Mouse (Mus musculus) heart, postnatal 0 days (tissue): ENCODE data around the gene Slc38a7. TPM values are rescaled to one million over a fixed set of nuclear protein-coding genes. Genes with fewer than 3 reads are reported as not detected.

ENCODE experiments used
- ATAC-seq: fragments of 200-750 bp; cut with Nextera tagmentation; 2 replicates; pipeline ENCODE4 v1.8.0; 2017; ENCODE audit warnings: low read depth, moderate number of reproducible peaks, moderate library complexity; ENCODE audit not compliant: insufficient read depth
- DNase-seq: peaks from one replicate; pipeline ENCODE4 v3.0.0-alpha.2; 2016; ENCODE audit warnings: low spot score
- H3K27ac ChIP-seq: fragments of 300-500 bp; sonication (generic); 2 replicates; pipeline ENCODE4 v1.5.1; 2014; ENCODE audit warnings: low read depth, mild to moderate bottlenecking
- H3K27me3 ChIP-seq: fragments of 300-500 bp; sonication (generic); 2 replicates; pipeline ENCODE4 v1.6.1; 2014; ENCODE audit warnings: low read length, mixed read lengths; ENCODE audit not compliant: control insufficient read depth, insufficient read depth
- H3K36me3 ChIP-seq: fragments of 300-500 bp; sonication (generic); replicated peaks from 2 replicates; pipeline ENCODE4 v1.6.1; 2014; ENCODE audit warnings: low read length, mixed read lengths; ENCODE audit not compliant: control insufficient read depth, insufficient read depth
- H3K4me1 ChIP-seq: fragments of 300-500 bp; sonication (generic); 2 replicates; pipeline ENCODE4 v1.6.1; 2014; ENCODE audit warnings: antibody characterized with exemption; ENCODE audit not compliant: control insufficient read depth, insufficient read depth
- H3K4me2 ChIP-seq: fragments of 300-500 bp; sonication (generic); 2 replicates; pipeline ENCODE4 v1.6.1; 2014; ENCODE audit warnings: low read depth, mild to moderate bottlenecking, low read length, moderate library complexity
- H3K4me3 ChIP-seq: fragments of 300-500 bp; sonication (generic); 2 replicates; pipeline ENCODE4 v1.5.1; 2014; ENCODE audit warnings: low read depth, low read length
- H3K9ac ChIP-seq: fragments of 300-500 bp; sonication (generic); replicated peaks from 2 replicates; pipeline ENCODE4 v1.6.1; 2014; ENCODE audit warnings: low read depth, low read length, mixed read lengths
- H3K9me3 ChIP-seq: fragments of 300-500 bp; sonication (generic); replicated peaks from 2 replicates; pipeline ENCODE4 v1.6.1; 2016; ENCODE audit warnings: low read length; ENCODE audit not compliant: control insufficient read depth
- CTCF ChIP-seq: IDR thresholded peaks from 2 replicates; pipeline ENCODE4 v1.5.1; 2016; ENCODE audit warnings: antibody characterized with exemption, control low read depth, low read depth
- EP300 ChIP-seq: IDR thresholded peaks from 2 replicates; pipeline ENCODE4 v1.6.1; 2016; ENCODE audit warnings: antibody characterized with exemption, low read depth
- WGBS: fragments of 180-500 bp; shearing (Covaris S2); extraction: QIAGEN DNeasy Blood & Tissue Kit; methylation state at CpG from one replicate; pipeline ENCODE4 v1.1.7; 2014; 5-methylcytosine and 5-hydroxymethylcytosine counted together
- polyA plus RNA-seq: library from polyadenylated mRNA; unstranded; fragments of >200 nt; fragmentation: Nextera tagmentation; extraction: Ambion mirVana; gene quantifications from 2 replicates; pipeline ENCODE4 v1.2.1, GENCODE M21; 2015
- total RNA-seq: library from RNA; depleted of rRNA; stranded (reverse); fragments of >200 nt; gene quantifications from 2 replicates; pipeline ENCODE4 v1.2.3, GENCODE M21; 2014; ENCODE audit warnings: low replicate concordance

The Slc38a7 gene
- total and polyA plus RNA-seq, 2 experiments from 2014 or later = 7.2 to 12.5 TPM

DNA sequence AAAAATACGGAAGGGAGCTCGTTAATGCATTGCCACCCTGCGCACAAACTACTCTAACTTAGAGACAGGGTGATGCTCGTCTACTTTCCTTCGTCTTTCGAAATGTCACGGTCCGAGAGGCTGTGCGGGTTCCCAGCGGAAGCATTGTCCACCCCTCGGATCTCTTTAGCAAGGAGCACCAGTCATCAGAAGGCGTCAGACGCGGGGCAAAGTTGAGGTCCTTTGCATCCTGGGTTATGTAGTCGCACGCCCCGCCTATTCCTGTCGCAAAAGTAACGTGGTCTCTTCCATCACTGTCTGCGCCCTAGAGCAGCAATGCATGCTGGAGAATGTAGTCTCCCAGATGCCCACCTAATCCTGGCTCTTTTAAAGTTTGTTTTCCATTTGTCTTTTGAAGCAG lies 45.5 kb downstream of the Slc38a7 start:
- H3K27ac ChIP-seq = peak overlapping the region; percentile 99
- 0% methylated on average over 20 of the region's 20 CpGs for WGBS
- no peaks in the 10 kb centered on the region for H3K36me3 ChIP-seq
- ATAC-seq = peak; percentile 90
- H3K9me3 ChIP-seq = no peaks in the 10 kb centered on the region
- peak overlapping the region; percentile 98 for H3K4me3 ChIP-seq
- H3K27me3 ChIP-seq = no peaks in the 10 kb centered on the region
- TF ChIP-seq CTCF (no peak), EP300 (no peak)
- DNase-seq = peak; percentile 97
- peak overlapping the region; percentile 82 for H3K4me2 ChIP-seq
- peaks cover 45% of the 10 kb centered on the region for H3K4me1 ChIP-seq
- H3K9ac ChIP-seq = peak overlapping the region; percentile 99

DNA sequence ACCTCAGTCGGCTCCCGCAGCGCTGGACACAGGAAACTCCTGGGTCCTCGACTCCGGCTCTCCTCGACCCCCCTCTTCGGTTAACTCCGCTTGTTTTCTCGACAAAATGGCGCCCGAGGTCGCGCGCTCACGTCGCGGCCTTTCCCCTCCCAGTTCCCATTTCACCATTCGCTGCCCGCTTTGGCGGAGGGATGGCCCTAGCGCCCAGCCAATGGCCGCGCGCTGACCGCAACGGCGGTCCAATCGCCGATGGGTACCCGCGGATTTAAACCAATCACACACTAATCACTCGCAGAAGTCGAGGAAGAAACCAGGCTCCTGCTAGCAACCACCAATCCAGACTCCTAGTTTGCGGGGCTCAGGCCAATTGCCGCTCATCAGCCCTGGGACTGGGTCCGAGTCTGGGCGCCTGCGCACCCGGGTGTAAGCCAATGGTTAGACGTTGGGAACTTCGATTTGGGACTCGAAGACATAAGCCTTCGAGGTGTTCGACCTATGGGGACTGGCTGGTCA lies 46.0 kb downstream of the Slc38a7 start, which contains the start of gene Cnot1:
TSS of gene Cnot1 (minus strand) at position 134 of the 513 bp plus-strand sequence.
- Histone ChIP-seq H3K36me3 (0 out of 2 replicates have a peak, but pooled peaks cover 1% of the 10 kb centered on the region), H3K4me3 (peak within 1 kb of the TSS; percentile 98), H3K4me1 (peaks cover 47% of the 10 kb centered on the region), H3K27ac (peak within 1 kb of the TSS; percentile 99), H3K27me3 (no peaks in the 10 kb centered on the region), H3K9ac (peak within 1 kb of the TSS; percentile 99), H3K9me3 (no peaks in the 10 kb centered on the region), H3K4me2 (peak within 1 kb of the TSS; percentile 96)
- DNase-seq (peak; percentile 98), ATAC-seq (peak; percentile 92)
- TF ChIP-seq CTCF (no peak), EP300 (peak; percentile 99)
- WGBS = under 1% methylated on average over 44 of the region's 44 CpGs

DNA sequence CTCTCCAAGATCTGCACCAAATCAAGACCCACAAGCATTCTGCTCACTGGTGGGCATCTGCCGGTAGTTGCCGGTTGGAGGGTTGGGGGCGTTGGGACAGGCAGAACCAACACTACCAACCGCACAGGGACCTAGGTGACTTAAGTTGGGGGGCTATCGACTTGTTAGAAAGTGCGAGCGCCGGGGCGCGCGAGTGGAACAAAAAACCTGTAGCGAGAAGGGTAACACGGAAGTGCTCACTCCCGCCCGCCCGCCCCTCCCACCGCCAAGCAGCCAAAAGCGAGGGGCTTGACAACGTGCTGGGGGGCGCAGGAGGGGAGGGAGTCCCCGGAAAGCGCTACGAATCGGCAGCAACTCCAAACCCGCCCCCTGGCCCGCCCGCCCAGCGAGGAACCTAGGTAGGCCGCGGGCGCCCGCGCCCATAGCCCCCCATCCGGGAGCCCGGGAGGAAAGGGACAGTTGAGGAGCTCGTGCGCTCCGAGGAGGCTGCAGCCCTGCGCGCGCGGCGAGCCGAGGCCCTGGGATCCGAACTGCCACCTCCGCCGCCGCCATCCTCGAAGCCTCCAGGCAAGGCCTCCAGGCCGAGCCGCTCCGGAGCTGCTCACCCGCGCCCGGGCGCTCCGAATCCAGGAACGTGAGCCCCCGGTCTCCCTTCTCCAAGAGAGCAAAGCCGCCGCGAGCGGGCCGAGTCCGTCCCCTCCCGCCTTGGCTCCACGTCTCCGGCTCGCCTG lies 46.7 kb downstream of the Slc38a7 start:
- Histone ChIP-seq H3K27me3 (no peaks in the 10 kb centered on the region), H3K27ac (peak overlapping the region; percentile 99), H3K4me3 (peak overlapping the region; percentile 98), H3K36me3 (peaks cover 9% of the 10 kb centered on the region; the same call in 1 of the 2 replicates), H3K9ac (peak overlapping the region; percentile 99), H3K4me2 (peak overlapping the region; percentile 96), H3K9me3 (no peaks in the 10 kb centered on the region), H3K4me1 (peaks cover 46% of the 10 kb centered on the region)
- TF ChIP-seq CTCF = no peak
- no peak for TF ChIP-seq EP300
- WGBS = under 1% methylated on average over 53 of the region's 69 CpGs
- DNase-seq = no peak
- no peak for ATAC-seq

DNA sequence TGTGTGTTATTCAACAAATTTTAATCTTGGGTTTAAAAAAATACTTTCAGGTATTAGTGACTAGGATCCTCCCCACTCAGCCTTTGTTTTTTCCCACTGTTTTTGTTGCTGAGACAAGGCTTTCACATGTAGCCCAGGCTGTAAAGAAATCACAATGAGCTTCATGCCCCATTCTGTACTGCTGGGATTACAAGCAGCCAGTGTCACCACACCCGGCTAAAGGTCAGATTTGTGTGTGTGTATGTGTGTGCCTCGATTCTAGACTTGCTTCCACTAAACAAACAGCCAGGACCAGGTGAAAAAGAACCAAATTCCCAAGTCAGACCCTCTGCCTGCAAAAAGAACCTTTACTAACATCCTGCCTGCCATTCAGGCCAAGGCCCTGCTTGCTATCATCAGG lies 47.9 kb downstream of the Slc38a7 start:
- H3K4me2 ChIP-seq = peak overlapping the region; percentile 96
- H3K27me3 ChIP-seq = no peaks in the 10 kb centered on the region
- peak overlapping the region; percentile 99; the same call in 1 of the 2 replicates for H3K9ac ChIP-seq
- ATAC-seq = no peak
- WGBS = 28% methylated on average over 2 of the region's 2 CpGs
- no peak for DNase-seq
- H3K4me1 ChIP-seq = peaks cover 42% of the 10 kb centered on the region
- H3K36me3 ChIP-seq = peaks cover 12% of the 10 kb centered on the region; the same call in 1 of the 2 replicates
- H3K9me3 ChIP-seq = no peaks in the 10 kb centered on the region
- 0 out of 2 replicates have a peak overlapping the region, but pooled peaks have one; percentile 99 for H3K27ac ChIP-seq
- no peak for TF ChIP-seq EP300
- no peak for TF ChIP-seq CTCF
- H3K4me3 ChIP-seq = peak overlapping the region; percentile 98

DNA sequence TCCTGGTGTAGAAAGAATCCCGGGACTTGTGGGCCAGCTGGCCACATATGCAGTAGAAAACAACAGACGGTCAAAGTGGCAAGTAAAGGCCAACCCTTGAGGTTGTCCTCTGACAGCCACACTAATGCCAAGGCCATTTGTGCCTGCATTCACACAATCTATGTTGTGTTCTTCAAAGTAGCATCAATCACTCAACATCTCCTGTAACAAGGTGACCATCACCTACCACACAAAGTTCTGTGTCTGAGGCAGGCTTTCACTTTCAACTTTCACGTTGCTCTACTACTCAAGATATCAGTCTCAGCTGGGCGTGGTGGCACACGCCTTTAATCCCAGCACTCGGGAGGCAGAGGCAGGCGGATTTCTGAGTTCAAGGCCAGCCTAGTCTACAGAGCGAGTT lies 51.1 kb downstream of the Slc38a7 start:
- Histone ChIP-seq H3K4me3 (no peak overlapping the region), H3K9me3 (no peaks in the 10 kb centered on the region), H3K27ac (no peak overlapping the region), H3K27me3 (no peaks in the 10 kb centered on the region), H3K4me2 (no peak overlapping the region), H3K4me1 (peaks cover 47% of the 10 kb centered on the region), H3K9ac (no peak overlapping the region), H3K36me3 (peaks cover 12% of the 10 kb centered on the region; the same call in 1 of the 2 replicates)
- ATAC-seq (no peak), DNase-seq (no peak)
- WGBS = 70% methylated on average over 8 of the region's 8 CpGs
- TF ChIP-seq EP300 = no peak
- no peak for TF ChIP-seq CTCF
